Mouse (Mus musculus) splenic B cell, adult 2 months (primary cell): ENCODE measurements around the gene Dhrs3.

Experiments
- DNase-seq: peaks from one replicate; pipeline ENCODE4 v3.0.0-alpha.2; 2011; ENCODE audit warnings: low read depth, low spot score
- H3K27me3 ChIP-seq: 2 replicates; pipeline ENCODE4 v1.6.1; 2012; ENCODE audit warnings: mild to moderate bottlenecking, low read length, moderate library complexity, mixed read lengths; ENCODE audit not compliant: control insufficient read depth, poor library complexity, insufficient read depth, severe bottlenecking
- H3K36me3 ChIP-seq: 2 replicates; pipeline ENCODE4 v1.6.1; 2012; ENCODE audit warnings: mild to moderate bottlenecking, low read length, moderate library complexity, mixed read lengths; ENCODE audit not compliant: control insufficient read depth, poor library complexity, insufficient read depth, severe bottlenecking

Gene Dhrs3

DNA sequence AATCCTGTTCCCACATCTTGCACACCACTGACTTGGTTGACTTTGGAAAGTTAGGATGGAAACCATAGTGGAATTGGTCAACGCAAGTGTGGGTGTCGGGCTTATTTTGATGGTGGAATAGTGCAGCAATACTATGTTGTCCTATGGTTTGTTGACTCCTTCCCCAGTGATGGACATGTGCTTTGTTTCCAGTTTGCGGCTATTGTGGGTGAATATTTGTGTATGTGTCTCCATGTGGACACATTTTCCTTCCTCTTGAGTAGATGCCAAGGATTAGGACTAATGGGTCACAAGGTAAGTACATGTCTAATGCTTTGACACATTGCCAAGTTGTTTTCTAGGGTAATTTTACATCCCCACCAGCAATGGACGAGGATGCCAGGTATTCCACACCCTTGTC, 68.6 kb downstream of the Dhrs3 start:
- no peak for DNase-seq
- Histone ChIP-seq H3K27me3 (no peaks in the 10 kb centered on the region), H3K36me3 (no peaks in the 10 kb centered on the region)

DNA sequence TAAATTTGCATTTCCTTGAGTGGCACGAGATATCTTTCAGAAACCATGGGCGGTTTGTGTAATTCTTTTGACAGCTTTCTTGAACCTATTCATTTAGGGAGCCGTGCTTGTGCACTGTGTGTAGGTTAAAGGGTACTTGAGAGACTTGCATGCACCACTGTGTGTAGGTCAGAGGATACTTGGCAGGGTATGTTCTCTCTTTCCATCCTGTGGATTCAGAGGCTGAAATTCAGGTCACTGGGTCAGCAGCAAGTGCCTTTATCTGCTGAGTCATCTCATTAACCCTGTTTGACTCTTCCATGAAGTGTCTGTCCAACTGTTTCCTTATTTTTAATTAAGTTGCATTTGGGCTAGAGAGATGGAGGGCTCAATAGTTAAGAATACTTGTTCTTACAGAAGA, 69.1 kb downstream of the Dhrs3 start:
- Histone ChIP-seq H3K36me3 (no peaks in the 10 kb centered on the region), H3K27me3 (no peaks in the 10 kb centered on the region)
- no peak for DNase-seq

DNA sequence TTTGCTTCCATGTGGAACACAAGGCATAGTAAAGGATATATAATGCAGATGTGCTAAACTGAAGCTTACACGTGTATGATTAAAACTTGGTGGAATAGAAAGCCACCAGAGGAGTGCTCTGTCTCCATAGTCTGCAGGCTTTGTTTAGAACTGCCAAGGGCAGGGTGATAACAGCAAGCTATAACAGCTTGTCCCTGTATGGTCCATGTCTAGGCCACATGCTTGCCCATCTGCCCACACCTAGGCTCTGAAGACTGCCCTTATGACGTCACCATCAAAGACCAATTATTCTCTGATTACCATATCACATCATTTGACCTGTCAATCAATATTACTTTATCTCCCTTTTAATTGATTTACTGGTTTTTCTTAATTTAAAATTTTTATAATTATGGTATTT, 72.6 kb downstream of the Dhrs3 start:
- no peaks in the 10 kb centered on the region for H3K36me3 ChIP-seq
- DNase-seq: no peak
- H3K27me3 ChIP-seq: no peaks in the 10 kb centered on the region

DNA sequence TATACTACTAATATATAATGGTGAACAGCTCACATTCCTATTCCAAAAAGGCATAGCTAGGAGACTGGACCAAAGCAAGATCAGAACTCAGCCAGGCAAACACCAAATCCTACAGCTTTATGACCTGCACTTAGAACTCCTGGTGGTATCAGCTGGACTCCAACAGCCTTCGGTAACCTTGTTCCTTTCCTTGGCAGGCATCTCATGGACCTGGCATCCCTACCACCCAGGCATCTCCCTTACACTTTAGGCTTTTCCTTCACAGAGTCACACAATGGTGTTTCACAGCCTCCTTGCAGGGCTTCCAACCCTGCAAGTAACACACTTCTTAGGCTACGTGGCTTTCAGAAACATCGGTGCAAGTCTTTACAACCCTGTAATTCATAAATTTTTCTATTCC, 75.7 kb downstream of the Dhrs3 start:
- Histone ChIP-seq H3K36me3 (0 out of 2 replicates have a peak, but pooled peaks cover 2% of the 10 kb centered on the region), H3K27me3 (no peaks in the 10 kb centered on the region)
- DNase-seq: no peak

GRCm38 (mm10) chr4:144969030-144969429, 76.4 kb downstream of the Dhrs3 start:
- H3K27me3 ChIP-seq: no peaks in the 10 kb centered on the region
- no peak for DNase-seq

GRCm38 (mm10) chr4:144971048-144971447, 78.4 kb downstream of the Dhrs3 start:
- peak; percentile 39 for DNase-seq
- Histone ChIP-seq H3K36me3 (0 out of 2 replicates have a peak, but pooled peaks cover 2% of the 10 kb centered on the region), H3K27me3 (no peaks in the 10 kb centered on the region)

More at GRCm38 (mm10) chr4:144969030-144969429, 76.4 kb downstream of the Dhrs3 start:
- 0 out of 2 replicates have a peak, but pooled peaks cover 2% of the 10 kb centered on the region for H3K36me3 ChIP-seq

DNA sequence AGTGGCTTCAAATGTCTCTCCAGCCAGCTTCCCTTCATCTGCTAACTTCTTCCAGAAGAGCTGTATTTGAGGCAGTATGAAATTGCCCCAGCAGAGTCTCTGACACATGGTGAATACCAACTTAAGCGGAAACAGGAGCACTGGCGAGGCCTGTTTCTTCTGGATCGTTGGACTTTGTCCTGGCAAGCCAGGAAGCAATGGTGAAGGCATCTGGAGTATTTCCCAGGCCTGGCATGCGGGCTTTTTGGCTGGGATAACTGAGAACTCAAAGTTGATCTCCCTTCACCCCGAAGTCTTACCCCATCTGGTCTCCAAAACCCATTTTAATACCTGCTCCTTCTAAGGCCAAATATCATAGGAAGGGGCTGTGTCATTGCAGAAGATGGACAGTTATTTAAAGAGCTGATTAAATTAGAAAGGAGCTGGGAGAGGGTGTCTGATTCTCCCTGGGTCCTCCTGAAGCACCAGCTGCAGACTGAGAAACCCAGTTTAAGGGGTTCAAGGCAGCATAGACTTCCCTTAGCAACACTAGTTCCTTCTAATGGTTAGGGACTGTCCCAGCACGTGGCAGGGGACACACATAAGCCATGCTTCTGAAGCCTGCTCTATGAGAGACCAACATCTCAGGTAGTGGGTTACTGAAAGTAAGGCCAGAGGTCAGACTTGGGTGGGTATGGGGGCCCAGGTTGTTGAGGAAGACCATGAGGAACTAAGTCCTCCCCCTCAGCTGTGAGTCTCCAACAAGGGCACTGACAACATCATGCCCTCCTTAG, 80.5 kb downstream of the Dhrs3 start:
- Histone ChIP-seq H3K36me3 (peaks cover 2% of the 10 kb centered on the region; the same call in 1 of the 2 replicates), H3K27me3 (no peaks in the 10 kb centered on the region)
- peak; percentile 35 for DNase-seq

- peaks cover 2% of the 10 kb centered on the region; the same call in 1 of the 2 replicates for H3K36me3 ChIP-seq
- no peak for DNase-seq
- no peaks in the 10 kb centered on the region for H3K27me3 ChIP-seq
Measured at GRCm38 (mm10) chr4:144974458-144974857, 81.8 kb downstream of the Dhrs3 start.

GRCm38 (mm10) chr4:144975505-144975904, 82.9 kb downstream of the Dhrs3 start:
- peaks cover 2% of the 10 kb centered on the region; the same call in 1 of the 2 replicates for H3K36me3 ChIP-seq
- H3K27me3 ChIP-seq: no peaks in the 10 kb centered on the region
- DNase-seq: no peak

DNA sequence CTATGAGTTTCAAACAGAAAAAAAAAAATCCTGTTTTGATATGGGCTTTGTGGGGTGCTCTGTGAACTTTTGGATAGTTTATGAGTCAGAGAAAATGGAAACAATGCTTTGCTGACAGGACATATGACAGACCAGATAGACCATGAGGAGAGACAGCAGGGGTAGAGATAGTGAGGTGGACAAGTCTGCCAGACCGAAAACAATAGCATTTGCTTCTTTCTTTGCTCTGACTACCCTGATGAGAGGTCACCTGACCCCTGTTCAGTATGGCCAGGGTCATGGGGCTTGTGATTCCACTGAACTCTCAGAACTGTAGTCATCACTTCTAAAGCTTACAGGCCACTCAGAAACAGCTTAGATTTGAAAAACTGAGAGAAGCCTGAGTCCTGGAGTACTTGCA, 84.4 kb downstream of the Dhrs3 start:
- H3K36me3 ChIP-seq: peaks cover 2% of the 10 kb centered on the region; the same call in 1 of the 2 replicates
- no peak for DNase-seq
- H3K27me3 ChIP-seq: no peaks in the 10 kb centered on the region
